Mouse (Mus musculus): Measurements from ENCODE around the gene Nfkb1.

DNA sequence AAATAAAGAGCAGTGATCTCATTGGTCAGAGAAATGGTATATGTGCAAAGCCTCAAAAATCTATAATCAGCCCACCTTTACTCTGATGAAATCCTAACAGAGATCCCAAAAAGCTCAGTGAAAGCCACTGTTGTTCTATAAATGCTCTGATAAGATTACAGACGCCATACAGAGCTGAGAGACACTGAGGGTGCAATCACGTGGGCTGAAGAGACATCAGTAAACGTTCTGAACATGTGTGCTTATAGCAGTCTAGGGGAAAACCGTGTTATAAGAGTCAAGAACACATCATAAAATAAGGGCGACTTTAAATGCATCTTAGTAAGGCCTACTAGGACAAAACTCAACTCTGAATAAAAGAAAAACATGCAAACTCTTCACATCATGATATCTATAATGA lies 14.3 kb downstream of the Nfkb1 start:
- TF ChIP-seq GATA1 (IDR thresholded peaks at IDR 0.05; ENCODE audit: low read length) (no peak), TAL1 (IDR thresholded peaks at IDR 0.05; ENCODE audit: low read length) (no peak)
